Mouse (Mus musculus) embryonic facial prominence, embryonic 10.5 days (tissue): Measurements from ENCODE around the gene Gper1. TPM values are rescaled to one million over a fixed set of nuclear protein-coding genes. Genes with fewer than 3 reads are reported as not detected.

Source experiments
- DNase-seq: peaks from one replicate; pipeline ENCODE4 v3.0.0-alpha.2; 2017; ENCODE audit warnings: low spot score
- H3K27ac ChIP-seq: fragments of 300-500 bp; sonication (generic); replicated peaks from 2 replicates; pipeline ENCODE4 v1.5.1; 2016; ENCODE audit warnings: mild to moderate bottlenecking
- H3K27me3 ChIP-seq: fragments of 300-500 bp; sonication (generic); replicated peaks from 2 replicates; pipeline ENCODE4 v1.6.1; 2016; ENCODE audit warnings: low read depth, mild to moderate bottlenecking; ENCODE audit not compliant: poor library complexity, severe bottlenecking
- H3K36me3 ChIP-seq: fragments of 300-500 bp; sonication (generic); replicated peaks from 2 replicates; pipeline ENCODE4 v1.6.1; 2016; ENCODE audit warnings: mild to moderate bottlenecking, moderate library complexity
- H3K4me1 ChIP-seq: fragments of 300-500 bp; sonication (generic); 2 replicates; pipeline ENCODE4 v1.6.1; 2016
- H3K4me3 ChIP-seq: fragments of 300-500 bp; sonication (generic); 2 replicates; pipeline ENCODE4 v1.5.1; 2016; ENCODE audit warnings: mild to moderate bottlenecking, moderate library complexity
- H3K9me3 ChIP-seq: fragments of 300-500 bp; sonication (generic); 2 replicates; pipeline ENCODE4 v1.6.1; 2016; ENCODE audit warnings: mild to moderate bottlenecking
- WGBS: fragments of 180-500 bp; shearing (Covaris S2); methylation state at CpG from one replicate; pipeline ENCODE4 v1.1.7; 2016; 5-methylcytosine and 5-hydroxymethylcytosine counted together
- polyA plus RNA-seq: library from polyadenylated mRNA; unstranded; fragments of >200 nt; fragmentation: Nextera tagmentation; extraction: Ambion mirVana; gene quantifications from 2 replicates; pipeline ENCODE4 v1.2.1, GENCODE M21; 2016

Gene Gper1
- polyA plus RNA-seq, 1 experiment from 2014 or later: 0.46 TPM

GRCm38 (mm10) chr5:139441726-139442018 is 18.7 kb downstream of the Gper1 start:
- Histone ChIP-seq H3K4me3 (no peak overlapping the region), H3K9me3 (no peaks in the 10 kb centered on the region), H3K27ac (no peak overlapping the region), H3K4me1 (peaks cover 8% of the 10 kb centered on the region), H3K27me3 (no peaks in the 10 kb centered on the region), H3K36me3 (peaks cover 5% of the 10 kb centered on the region)
- no peak for DNase-seq
- WGBS: 97% methylated on average over 2 of the region's 2 CpGs

GRCm38 (mm10) chr5:139442428-139442827 is 19.5 kb downstream of the Gper1 start:
- no peak overlapping the region for H3K27ac ChIP-seq
- DNase-seq: no peak

GRCm38 (mm10) chr5:139442962-139443361 is 20.0 kb downstream of the Gper1 start:
- Histone ChIP-seq H3K27me3 (no peaks in the 10 kb centered on the region), H3K4me1 (peaks cover 8% of the 10 kb centered on the region), H3K9me3 (no peaks in the 10 kb centered on the region), H3K4me3 (no peak overlapping the region), H3K36me3 (no peaks in the 10 kb centered on the region; the same call in 1 of the 2 replicates), H3K27ac (no peak overlapping the region)
- WGBS: 78% methylated on average over 4 of the region's 4 CpGs
- no peak for DNase-seq

More at GRCm38 (mm10) chr5:139442428-139442827, 19.5 kb downstream of the Gper1 start:
- H3K4me1 ChIP-seq: peaks cover 8% of the 10 kb centered on the region
- no peaks in the 10 kb centered on the region for H3K27me3 ChIP-seq
- no peaks in the 10 kb centered on the region for H3K9me3 ChIP-seq
- H3K36me3 ChIP-seq: peaks cover under 1% of the 10 kb centered on the region; the same call in 1 of the 2 replicates
- no peak overlapping the region for H3K4me3 ChIP-seq
- WGBS: 81% methylated on average over 12 of the region's 12 CpGs

GRCm38 (mm10) chr5:139445258-139445657 is 22.3 kb downstream of the Gper1 start:
- H3K4me3 ChIP-seq: no peak overlapping the region
- WGBS: 88% methylated on average over 8 of the region's 8 CpGs
- DNase-seq: no peak
- H3K27ac ChIP-seq: no peak overlapping the region; the same call in 1 of the 2 replicates
- no peaks in the 10 kb centered on the region for H3K9me3 ChIP-seq
- no peaks in the 10 kb centered on the region; the same call in 1 of the 2 replicates for H3K36me3 ChIP-seq
- H3K27me3 ChIP-seq: no peaks in the 10 kb centered on the region
- H3K4me1 ChIP-seq: peaks cover 22% of the 10 kb centered on the region

- no peaks in the 10 kb centered on the region for H3K27me3 ChIP-seq
- no peak overlapping the region for H3K4me3 ChIP-seq
- WGBS: 80% methylated on average over 6 of the region's 6 CpGs
- H3K4me1 ChIP-seq: peaks cover 22% of the 10 kb centered on the region
- peaks cover 17% of the 10 kb centered on the region for H3K36me3 ChIP-seq
- no peak overlapping the region for H3K27ac ChIP-seq
- no peak for DNase-seq
- no peaks in the 10 kb centered on the region for H3K9me3 ChIP-seq
Measured at GRCm38 (mm10) chr5:139448025-139448424, 25.1 kb downstream of the Gper1 start.

GRCm38 (mm10) chr5:139449161-139449791 is 26.3 kb downstream of the Gper1 start:
- no peaks in the 10 kb centered on the region for H3K9me3 ChIP-seq
- H3K36me3 ChIP-seq: peaks cover 29% of the 10 kb centered on the region
- H3K27me3 ChIP-seq: no peaks in the 10 kb centered on the region
- H3K4me1 ChIP-seq: peaks cover 22% of the 10 kb centered on the region
- H3K4me3 ChIP-seq: no peak overlapping the region
- H3K27ac ChIP-seq: peak overlapping the region; percentile 40
- WGBS: 61% methylated on average over 5 of the region's 5 CpGs
- no peak for DNase-seq

- H3K27ac ChIP-seq: peak overlapping the region; percentile 40
Measured at GRCm38 (mm10) chr5:139449926-139450325, 27.0 kb downstream of the Gper1 start.

GRCm38 (mm10) chr5:139453031-139453430 is 30.1 kb downstream of the Gper1 start:
- H3K9me3 ChIP-seq: no peaks in the 10 kb centered on the region
- H3K4me1 ChIP-seq: peaks cover 14% of the 10 kb centered on the region
- no peak for DNase-seq
- no peaks in the 10 kb centered on the region for H3K27me3 ChIP-seq
- 90% methylated on average over 10 of the region's 10 CpGs for WGBS
- peaks cover 56% of the 10 kb centered on the region for H3K36me3 ChIP-seq
- no peak overlapping the region for H3K27ac ChIP-seq
- no peak overlapping the region for H3K4me3 ChIP-seq

More at GRCm38 (mm10) chr5:139449926-139450325, 27.0 kb downstream of the Gper1 start:
- DNase-seq: no peak
- no peaks in the 10 kb centered on the region for H3K27me3 ChIP-seq
- H3K36me3 ChIP-seq: peaks cover 36% of the 10 kb centered on the region
- no peaks in the 10 kb centered on the region for H3K9me3 ChIP-seq
- H3K4me3 ChIP-seq: no peak overlapping the region
- H3K4me1 ChIP-seq: peaks cover 22% of the 10 kb centered on the region
- 52% methylated on average over 4 of the region's 4 CpGs for WGBS

GRCm38 (mm10) chr5:139455166-139455565 is 32.2 kb downstream of the Gper1 start:
- Histone ChIP-seq H3K27me3 (no peaks in the 10 kb centered on the region), H3K27ac (no peak overlapping the region), H3K9me3 (no peaks in the 10 kb centered on the region), H3K4me3 (no peak overlapping the region), H3K4me1 (peaks cover 14% of the 10 kb centered on the region), H3K36me3 (peaks cover 61% of the 10 kb centered on the region)
- no peak for DNase-seq
- 92% methylated on average over 12 of the region's 12 CpGs for WGBS

- no peaks in the 10 kb centered on the region for H3K9me3 ChIP-seq
- WGBS: 89% methylated on average over 8 of the region's 8 CpGs
- H3K4me3 ChIP-seq: no peak overlapping the region
- peaks cover 20% of the 10 kb centered on the region for H3K4me1 ChIP-seq
- peaks cover 51% of the 10 kb centered on the region for H3K36me3 ChIP-seq
- no peak for DNase-seq
- H3K27ac ChIP-seq: no peak overlapping the region
- H3K27me3 ChIP-seq: no peaks in the 10 kb centered on the region
Measured at GRCm38 (mm10) chr5:139457241-139457640, 34.3 kb downstream of the Gper1 start.

GRCm38 (mm10) chr5:139459938-139460337 is 37.0 kb downstream of the Gper1 start:
- DNase-seq: no peak
- Histone ChIP-seq H3K27ac (peak overlapping the region; percentile 80), H3K4me3 (peak overlapping the region; percentile 84), H3K36me3 (peaks cover 25% of the 10 kb centered on the region), H3K27me3 (no peaks in the 10 kb centered on the region), H3K9me3 (no peaks in the 10 kb centered on the region), H3K4me1 (peaks cover 20% of the 10 kb centered on the region)
- 10% methylated on average over 10 of the region's 10 CpGs for WGBS

- Histone ChIP-seq H3K27ac (peak within 1 kb of the TSS; percentile 80), H3K9me3 (no peaks in the 10 kb centered on the region), H3K36me3 (peaks cover 19% of the 10 kb centered on the region), H3K27me3 (no peaks in the 10 kb centered on the region), H3K4me1 (peaks cover 20% of the 10 kb centered on the region), H3K4me3 (peak within 1 kb of the TSS; percentile 84)
- WGBS: 3% methylated on average over 42 of the region's 42 CpGs
- peak; percentile 97 for DNase-seq
Measured at GRCm38 (mm10) chr5:139460384-139461067, 37.6 kb downstream of the Gper1 start, which contains the start of gene 3110082I17Rik. TSS of gene 3110082I17Rik (minus strand) at chr5:139460527.

GRCm38 (mm10) chr5:139464874-139465273 is 41.9 kb downstream of the Gper1 start:
- Histone ChIP-seq H3K4me3 (no peak overlapping the region), H3K9me3 (no peaks in the 10 kb centered on the region), H3K36me3 (no peaks in the 10 kb centered on the region), H3K27ac (no peak overlapping the region), H3K4me1 (peaks cover 8% of the 10 kb centered on the region), H3K27me3 (no peaks in the 10 kb centered on the region)
- WGBS: 80% methylated on average over 4 of the region's 4 CpGs
- no peak for DNase-seq
